Mouse (Mus musculus) cerebellum, adult 2 months (tissue): ENCODE measurements around the gene Magi2. TPM values are rescaled to one million over a fixed set of nuclear protein-coding genes. Genes with fewer than 3 reads are reported as not detected.

Source experiments
- DNase-seq, 2 experiments: peaks; one replicate each; pipeline ENCODE4 v3.0.0; 2021
- H3K27ac ChIP-seq: fragments of 200-500 bp; 2 replicates; pipeline ENCODE4 v1.5.1; 2012; ENCODE audit warnings: low read length, control low read depth, inconsistent platforms; ENCODE audit not compliant: insufficient read depth
- H3K27me3 ChIP-seq: fragments of 200-500 bp; 2 replicates; pipeline ENCODE4 v1.6.1; 2012; ENCODE audit warnings: inconsistent platforms, mild to moderate bottlenecking, low read length, moderate library complexity; ENCODE audit not compliant: control insufficient read depth, insufficient read depth
- H3K4me1 ChIP-seq: fragments of 200-500 bp; 2 replicates; pipeline ENCODE4 v1.6.1; 2011; ENCODE audit warnings: low read length; ENCODE audit not compliant: control insufficient read depth, insufficient read depth
- H3K4me3 ChIP-seq: fragments of 200-500 bp; replicated peaks from 2 replicates; pipeline ENCODE3; 2011; ENCODE audit warnings: mild to moderate bottlenecking, low read depth, low read length, control low read depth; ENCODE audit not compliant: insufficient read depth
- CTCF ChIP-seq: fragments of 200-500 bp; IDR thresholded peaks from 2 replicates; pipeline ENCODE4 v1.5.1; 2011; ENCODE audit warnings: low read depth, mild to moderate bottlenecking, control low read depth, low read length, moderate library complexity, borderline replicate concordance; ENCODE audit not compliant: insufficient read depth
- POLR2A ChIP-seq: fragments of 200-500 bp; IDR thresholded peaks from 2 replicates; pipeline ENCODE4 v1.6.1; 2011; ENCODE audit warnings: low read length, control low read depth, borderline replicate concordance; ENCODE audit not compliant: insufficient read depth
- WGBS: fragments of 180-500 bp; shearing (Covaris S2); methylation state at CpG from one replicate; pipeline ENCODE4 v1.1.7; 2018; 5-methylcytosine and 5-hydroxymethylcytosine counted together
- polyA plus RNA-seq: library from polyadenylated mRNA; depleted of rRNA; stranded (reverse); fragments of >200 nt; gene quantifications from 2 replicates; pipeline ENCODE4 v1.2.3, GENCODE M21; 2012

Gene Magi2
- polyA plus RNA-seq, 1 experiment: 30.1 TPM

- H3K4me1 ChIP-seq: no peaks in the 10 kb centered on the region
- no peak for TF ChIP-seq CTCF
- TF ChIP-seq POLR2A: no peak
- peak overlapping the region; percentile 66 for H3K4me3 ChIP-seq
- DNase-seq: peak in 1 of 2 experiments; percentile 19
- no peaks in the 10 kb centered on the region for H3K27me3 ChIP-seq
- H3K27ac ChIP-seq: no peak overlapping the region
- WGBS: 1% methylated on average over 5 of the region's 5 CpGs
Observed at GRCm38 (mm10) chr5:19908706-19909060, 681.8 kb downstream of the Magi2 start.

GRCm38 (mm10) chr5:19909071-19909470 lies 682.2 kb downstream of the Magi2 start:
- peak; percentile 15 to 27 for DNase-seq
- 8% methylated on average over 11 of the region's 11 CpGs for WGBS
- H3K27ac ChIP-seq: no peak overlapping the region
- TF ChIP-seq POLR2A (no peak), CTCF (no peak)
- no peaks in the 10 kb centered on the region for H3K4me1 ChIP-seq
- H3K27me3 ChIP-seq: no peaks in the 10 kb centered on the region
- H3K4me3 ChIP-seq: peak overlapping the region; percentile 66

- TF ChIP-seq CTCF (no peak), POLR2A (no peak)
- Histone ChIP-seq H3K27ac (no peak overlapping the region), H3K4me3 (no peak overlapping the region), H3K27me3 (no peaks in the 10 kb centered on the region), H3K4me1 (no peaks in the 10 kb centered on the region)
- WGBS: 76% methylated on average over 7 of the region's 7 CpGs
- DNase-seq: peak in 1 of 2 experiments; percentile 10
Observed at GRCm38 (mm10) chr5:19909664-19910063, 682.8 kb downstream of the Magi2 start.

- DNase-seq: peak in 1 of 2 experiments; percentile 8
- H3K27me3 ChIP-seq: no peaks in the 10 kb centered on the region
- H3K27ac ChIP-seq: no peak overlapping the region
- 55% methylated on average over 3 of the region's 3 CpGs for WGBS
- no peaks in the 10 kb centered on the region for H3K4me1 ChIP-seq
- H3K4me3 ChIP-seq: no peak overlapping the region
- no peak for TF ChIP-seq CTCF
- no peak for TF ChIP-seq POLR2A
Observed at GRCm38 (mm10) chr5:19932102-19932501, 705.3 kb downstream of the Magi2 start.

- Histone ChIP-seq H3K4me3 (no peak overlapping the region), H3K27me3 (no peaks in the 10 kb centered on the region), H3K27ac (no peak overlapping the region), H3K4me1 (no peaks in the 10 kb centered on the region)
- TF ChIP-seq CTCF: no peak
- TF ChIP-seq POLR2A: no peak
- 59% methylated on average over 2 of the region's 2 CpGs for WGBS
- DNase-seq: no peak
Observed at GRCm38 (mm10) chr5:19933190-19933589, 706.4 kb downstream of the Magi2 start.

GRCm38 (mm10) chr5:19951102-19951501 lies 724.3 kb downstream of the Magi2 start:
- H3K4me3 ChIP-seq: no peak overlapping the region
- TF ChIP-seq POLR2A: no peak
- TF ChIP-seq CTCF: no peak
- H3K27me3 ChIP-seq: no peaks in the 10 kb centered on the region
- no peaks in the 10 kb centered on the region for H3K4me1 ChIP-seq
- 12% methylated on average over 2 of the region's 2 CpGs for WGBS
- DNase-seq: peak in 1 of 2 experiments; percentile 66
- H3K27ac ChIP-seq: no peak overlapping the region

GRCm38 (mm10) chr5:19964113-19964512 lies 737.3 kb downstream of the Magi2 start:
- WGBS: 100% methylated on average over 1 of the region's 1 CpGs
- H3K4me3 ChIP-seq: no peak overlapping the region
- DNase-seq: no peak
- H3K4me1 ChIP-seq: no peaks in the 10 kb centered on the region
- no peak overlapping the region for H3K27ac ChIP-seq
- TF ChIP-seq CTCF (no peak), POLR2A (no peak)
- H3K27me3 ChIP-seq: no peaks in the 10 kb centered on the region

GRCm38 (mm10) chr5:19972736-19973135 lies 745.9 kb downstream of the Magi2 start:
- Histone ChIP-seq H3K27me3 (no peaks in the 10 kb centered on the region), H3K4me3 (no peak overlapping the region), H3K27ac (no peak overlapping the region), H3K4me1 (no peaks in the 10 kb centered on the region)
- WGBS: 86% methylated on average over 2 of the region's 2 CpGs
- DNase-seq: no peak
- TF ChIP-seq POLR2A: no peak
